In the genomic region with DNA sequence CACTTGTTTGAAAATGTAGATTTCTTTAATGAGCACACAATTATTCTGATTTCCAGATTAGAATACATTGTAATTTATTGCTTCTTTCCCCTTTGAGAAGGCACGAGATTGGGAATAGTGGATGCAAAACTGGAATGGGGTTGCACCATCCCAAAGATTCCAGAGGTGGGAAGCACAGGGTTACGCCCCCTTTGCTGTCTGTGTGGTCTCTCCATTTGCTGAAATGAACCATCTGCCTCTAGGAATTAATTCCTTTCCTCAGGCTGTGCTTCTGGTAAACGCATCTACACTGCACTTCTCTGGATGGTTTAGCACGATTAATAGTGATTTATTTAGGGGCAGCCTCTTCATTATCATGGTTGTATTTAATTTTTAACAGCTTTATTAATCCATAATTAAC, we compare ENCODE assay signal across 35 mouse cellular contexts. TPM values are rescaled to one million over a fixed set of nuclear protein-coding genes. Genes with fewer than 3 reads are reported as not detected.
A peak's percentile ranks its signal among the peaks of the same experiment; 100 is the strongest.
DNase-seq lines count a peak whose midpoint lies in the region; ATAC-seq and TF ChIP-seq lines count a peak whose summit lies in the region.
"Had no signal": no experiment of that assay in that cellular context is flagged by ENCODE, and none has a peak within 500 bp of the region (broad histone marks: within the 10 kb centered on the region; RNA-seq: fewer than 3 reads in every experiment).

No protein-coding gene starts in this region.

- H3K9me3 ChIP-seq in kidney, embryonic 16.5 days (ENCODE audit: low read length): no peaks in the 10 kb centered on the region
- H3K9me3 ChIP-seq in lung, postnatal 0 days (ENCODE audit: low read length): no peaks in the 10 kb centered on the region
- H3K9me3 ChIP-seq: forebrain, embryonic 10.5 days; forebrain, embryonic 13.5 days; hindbrain, embryonic 12.5 days had no signal

- H3K27ac ChIP-seq in kidney, embryonic 16.5 days (ENCODE audit: low read length): no peak overlapping the region
- no peak overlapping the region for H3K27ac ChIP-seq in lung, postnatal 0 days (ENCODE audit: low read length)
- no peak overlapping the region for H3K27ac ChIP-seq in heart, adult 2 months
- H3K27ac ChIP-seq: forebrain, embryonic 10.5 days; forebrain, embryonic 13.5 days; hindbrain, embryonic 12.5 days had no signal

- no peak overlapping the region for H3K9ac ChIP-seq in kidney, embryonic 16.5 days (replicated peaks; ENCODE audit: low read length)
- no peak overlapping the region for H3K9ac ChIP-seq in lung, postnatal 0 days (replicated peaks; ENCODE audit: low read depth)
- no peak overlapping the region for H3K9ac ChIP-seq in heart, adult 2 months (ENCODE audit: low read depth, low read length)
- H3K9ac ChIP-seq: forebrain, embryonic 13.5 days; hindbrain, embryonic 12.5 days had no signal

- no peak for TF ChIP-seq POLR2A in heart, adult 2 months (IDR thresholded peaks at IDR 0.05; ENCODE audit: insufficient read depth, low read depth, low read length)

- H3K4me2 ChIP-seq in kidney, embryonic 16.5 days (replicated peaks; ENCODE audit: low read depth, low read length): no peak overlapping the region
- H3K4me2 ChIP-seq in lung, postnatal 0 days (replicated peaks; ENCODE audit: low read depth, low read length): no peak overlapping the region
- H3K4me2 ChIP-seq: forebrain, embryonic 13.5 days; heart, embryonic 11.5 days; hindbrain, embryonic 12.5 days had no signal

- intact Hi-C loops in heart, adult 2 months (cut with DNase I): no loop called here

- H3K36me3 ChIP-seq in kidney, embryonic 16.5 days (ENCODE audit: insufficient read depth, low read length): no peaks in the 10 kb centered on the region
- H3K36me3 ChIP-seq in lung, postnatal 0 days (ENCODE audit: insufficient read depth, low read length): no peaks in the 10 kb centered on the region
- H3K36me3 ChIP-seq in heart, adult 2 months (ENCODE audit: control insufficient read depth, insufficient read depth, low read length): no peaks in the 10 kb centered on the region
- H3K36me3 ChIP-seq: forebrain, embryonic 10.5 days; hindbrain, embryonic 12.5 days had no signal

- no peak for TF ChIP-seq CTCF in lung, postnatal 0 days (IDR thresholded peaks at IDR 0.05)
- no peak for TF ChIP-seq CTCF in heart, adult 2 months (IDR thresholded peaks at IDR 0.05)

- DNase-seq in kidney, adult 8-10 months: no peak
- peak; percentile 4 for DNase-seq in kidney, postnatal 14 days
- no peak for DNase-seq in kidney, postnatal 25 days
- DNase-seq in lung, postnatal 0 days (ENCODE audit: low spot score): peak; percentile 15
- no peak for DNase-seq in lung, postnatal 4 days
- DNase-seq in mesoderm, embryonic 11.5 days (ENCODE audit: low read depth, low spot score): peak; percentile 0
- DNase-seq in heart, adult 2 months: no peak
- DNase-seq: adrenal gland, adult 2 months; adrenal gland, postnatal 14 days; cerebellum, adult 11 months; cerebellum, adult 2 months; cerebellum, adult 9-11 months; cerebellum, postnatal 25 days; gastrocnemius, postnatal 10 days; gastrocnemius, postnatal 36 days had no signal

- H3K4me3 ChIP-seq in kidney, embryonic 16.5 days (ENCODE audit: low read length): no peak overlapping the region
- H3K4me3 ChIP-seq in lung, postnatal 0 days (ENCODE audit: low read depth, low read length): no peak overlapping the region
- no peak overlapping the region for H3K4me3 ChIP-seq in heart, adult 2 months
- H3K4me3 ChIP-seq: forebrain, embryonic 10.5 days; forebrain, embryonic 13.5 days; hindbrain, embryonic 12.5 days had no signal

- no peak for TF ChIP-seq EP300 in lung, postnatal 0 days (IDR thresholded peaks at IDR 0.05)
- no peak for TF ChIP-seq EP300 in heart, adult 2 months (IDR thresholded peaks at IDR 0.05; ENCODE audit: insufficient read depth, low read depth, low read length)

- no peaks in the 10 kb centered on the region for H3K4me1 ChIP-seq in kidney, embryonic 16.5 days (ENCODE audit: insufficient read depth, low read length)
- no peaks in the 10 kb centered on the region for H3K4me1 ChIP-seq in lung, postnatal 0 days (ENCODE audit: insufficient read depth, low read depth, low read length)
- H3K4me1 ChIP-seq in heart, adult 2 months (ENCODE audit: control insufficient read depth, insufficient read depth, low read length): no peaks in the 10 kb centered on the region
- H3K4me1 ChIP-seq: forebrain, embryonic 10.5 days; forebrain, embryonic 13.5 days; hindbrain, embryonic 12.5 days had no signal

- 0 out of 2 replicates have a peak, but pooled peaks have one; percentile 35 for ATAC-seq in kidney, embryonic 16.5 days (ENCODE audit: low FRiP score, low TSS enrichment)
- no peak for ATAC-seq in lung, postnatal 0 days
- ATAC-seq: CD4-positive, CD25-positive, alpha-beta regulatory T cell, adult 4 months; forebrain, embryonic 13.5 days; forebrain, embryonic 16.5 days had no signal

- no peaks in the 10 kb centered on the region for H3K79me2 ChIP-seq in heart, adult 2 months (replicated peaks; ENCODE audit: control insufficient read depth, insufficient read depth, low read length)

- 46% methylated on average over 4 of the region's 4 CpGs for WGBS in kidney, embryonic 16.5 days
- 52% methylated on average over 4 of the region's 4 CpGs for WGBS in lung, postnatal 0 days
- 72% methylated on average over 4 of the region's 4 CpGs for WGBS in heart, adult 2 months

- H3K27me3 ChIP-seq in kidney, embryonic 16.5 days (ENCODE audit: insufficient read depth, low read length): no peaks in the 10 kb centered on the region
- H3K27me3 ChIP-seq in lung, postnatal 0 days (replicated peaks; ENCODE audit: insufficient read depth, low read length): no peaks in the 10 kb centered on the region
- H3K27me3 ChIP-seq in heart, adult 2 months (ENCODE audit: control insufficient read depth, insufficient read depth, low read length): no peaks in the 10 kb centered on the region
- H3K27me3 ChIP-seq: forebrain, embryonic 13.5 days; hindbrain, embryonic 12.5 days had no signal

RNA-seq across cellular contexts. Expression of a gene that starts 11.7 kb away (rescaled TPM):
- polyA plus RNA-seq in kidney, embryonic 16.5 days (2015; fragmentation: Nextera tagmentation; extraction: Ambion mirVana): not detected in 2 replicates
- polyA plus RNA-seq in lung, postnatal 0 days (2015; fragmentation: Nextera tagmentation; extraction: Ambion mirVana): not detected in 2 replicates
- total RNA-seq in heart, adult 2 months (2021): not detected
- not detected in 2 replicates for polyA plus RNA-seq in heart, adult 2 months (2012; rRNA removed)
- total RNA-seq: adrenal gland, adult 2 months; adrenal gland, postnatal 14 days; adrenal gland, postnatal 4 days; common myeloid progenitor, adult 5-6 weeks; gastrocnemius, adult 18-20 months; gastrocnemius, postnatal 10 days; gastrocnemius, postnatal 36 days; granulocyte monocyte progenitor cell, adult 5-6 weeks; heart, adult 8-10 months; heart, postnatal 25 days; hematopoietic stem cell, adult 5-6 weeks; MEL had no signal
- polyA plus RNA-seq: adrenal gland, adult 2 months; C2C12; CD4-positive, CD25-positive, alpha-beta regulatory T cell, adult 4 months; cerebellum, adult 2 months; embryonic facial prominence, embryonic 11.5 days; embryonic facial prominence, embryonic 14.5 days; forebrain, embryonic 10.5 days; forebrain, embryonic 13.5 days; forebrain, embryonic 16.5 days; heart, embryonic 11.5 days; heart, embryonic 14.5 days; heart, postnatal 0 days; hindbrain, embryonic 12.5 days had no signal

Comparison
In these comparisons a context has a peak if more than half of its experiments do, and no peak if none do; other contexts are left out.
1. DNase-seq: peak in kidney, postnatal 14 days (single experiment), lung, postnatal 0 days (single experiment) and mesoderm, embryonic 11.5 days (single experiment); none in kidney, adult 8-10 months (0 of 2), kidney, postnatal 25 days (0 of 2), lung, postnatal 4 days (0 of 2) and heart, adult 2 months (0 of 2).